Mouse (Mus musculus) stomach, embryonic 15.5 days (tissue): ENCODE results near the gene Adam11. TPM values are rescaled to one million over a fixed set of nuclear protein-coding genes. Genes with fewer than 3 reads are reported as not detected.

Experiments used
- ATAC-seq: fragments of 200-750 bp; cut with Nextera tagmentation; 2 replicates; pipeline ENCODE4 v1.8.0; 2017; ENCODE audit warnings: low read depth, moderate number of reproducible peaks, moderate TSS enrichment; ENCODE audit not compliant: insufficient read depth, low FRiP score
- H3K27ac ChIP-seq: fragments of 300-500 bp; sonication (generic); 2 replicates; pipeline ENCODE4 v1.5.1; 2015; ENCODE audit warnings: mild to moderate bottlenecking, inconsistent platforms
- H3K27me3 ChIP-seq: fragments of 300-500 bp; sonication (generic); replicated peaks from 2 replicates; pipeline ENCODE4 v1.6.1; 2015; ENCODE audit warnings: inconsistent platforms
- H3K36me3 ChIP-seq: fragments of 300-500 bp; sonication (generic); 2 replicates; pipeline ENCODE4 v1.6.1; 2015; ENCODE audit warnings: inconsistent platforms
- H3K4me1 ChIP-seq: fragments of 300-500 bp; sonication (generic); 2 replicates; pipeline ENCODE4 v1.6.1; 2015; ENCODE audit warnings: inconsistent platforms
- H3K4me2 ChIP-seq: fragments of 300-500 bp; sonication (generic); 2 replicates; pipeline ENCODE4 v1.6.1; 2015; ENCODE audit warnings: mild to moderate bottlenecking, inconsistent platforms
- H3K4me3 ChIP-seq: fragments of 300-500 bp; sonication (generic); replicated peaks from 2 replicates; pipeline ENCODE4 v1.5.1; 2015; ENCODE audit warnings: inconsistent platforms
- H3K9ac ChIP-seq: fragments of 300-500 bp; sonication (generic); 2 replicates; pipeline ENCODE4 v1.6.1; 2015; ENCODE audit warnings: inconsistent platforms
- H3K9me3 ChIP-seq: fragments of 300-500 bp; sonication (generic); 2 replicates; pipeline ENCODE4 v1.6.1; 2016; ENCODE audit warnings: inconsistent platforms
- WGBS: fragments of 180-500 bp; shearing (Covaris S2); methylation state at CpG from one replicate; pipeline ENCODE4 v1.1.7; 2015; 5-methylcytosine and 5-hydroxymethylcytosine counted together
- polyA plus RNA-seq: library from polyadenylated mRNA; unstranded; fragments of >200 nt; fragmentation: Nextera tagmentation; extraction: Ambion mirVana; gene quantifications from 2 replicates; pipeline ENCODE4 v1.2.1, GENCODE M21; 2015

Adam11 gene
- polyA plus RNA-seq, 1 experiment from 2014 or later: 4.7 TPM

DNA sequence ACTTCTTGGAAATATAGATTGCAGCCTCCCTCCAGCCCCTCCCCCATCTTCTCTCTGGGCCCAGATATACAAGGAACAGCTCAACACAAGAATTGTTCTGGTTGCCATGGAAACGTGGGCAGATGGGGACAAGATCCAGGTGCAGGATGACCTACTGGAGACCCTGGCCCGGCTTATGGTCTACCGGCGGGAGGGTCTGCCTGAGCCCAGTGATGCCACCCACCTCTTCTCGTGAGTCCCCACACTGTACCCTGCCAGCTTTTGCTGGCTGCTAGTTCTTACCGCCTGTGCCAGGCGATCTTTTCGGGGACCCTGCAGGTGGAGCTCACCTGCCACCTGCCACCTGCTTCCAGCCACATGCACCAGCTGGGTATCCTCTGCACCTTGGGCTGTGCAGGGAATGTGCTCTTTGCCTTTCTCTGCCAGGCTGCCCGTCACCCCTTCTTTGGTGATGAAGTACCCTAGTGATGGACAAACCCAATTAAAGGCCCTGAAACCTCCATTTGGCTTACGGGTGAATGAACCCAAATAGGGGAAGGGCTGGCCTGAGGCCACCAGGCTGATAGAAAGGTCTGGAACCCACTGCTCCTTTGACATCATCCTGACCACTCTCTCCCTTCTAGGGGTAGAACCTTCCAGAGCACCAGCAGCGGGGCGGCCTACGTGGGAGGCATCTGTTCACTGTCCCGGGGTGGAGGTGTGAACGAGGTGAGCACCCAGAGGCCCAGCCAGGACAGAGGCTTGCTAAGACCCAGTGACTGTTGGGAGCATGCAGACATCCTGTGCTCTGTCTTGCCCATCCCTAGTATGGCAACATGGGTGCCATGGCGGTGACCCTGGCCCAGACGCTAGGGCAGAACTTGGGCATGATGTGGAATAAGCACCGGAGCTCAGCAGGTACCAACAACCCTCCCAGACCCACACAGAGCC, 11.8 kb downstream of the Adam11 start:
- Histone ChIP-seq H3K27ac (no peak overlapping the region), H3K9me3 (no peaks in the 10 kb centered on the region), H3K27me3 (peaks cover 4% of the 10 kb centered on the region; the same call in 1 of the 2 replicates), H3K36me3 (no peaks in the 10 kb centered on the region), H3K4me1 (peaks cover 31% of the 10 kb centered on the region), H3K4me2 (no peak overlapping the region), H3K9ac (no peak overlapping the region), H3K4me3 (no peak overlapping the region)
- 63% methylated on average over 18 of the region's 18 CpGs for WGBS
- no peak for ATAC-seq

DNA sequence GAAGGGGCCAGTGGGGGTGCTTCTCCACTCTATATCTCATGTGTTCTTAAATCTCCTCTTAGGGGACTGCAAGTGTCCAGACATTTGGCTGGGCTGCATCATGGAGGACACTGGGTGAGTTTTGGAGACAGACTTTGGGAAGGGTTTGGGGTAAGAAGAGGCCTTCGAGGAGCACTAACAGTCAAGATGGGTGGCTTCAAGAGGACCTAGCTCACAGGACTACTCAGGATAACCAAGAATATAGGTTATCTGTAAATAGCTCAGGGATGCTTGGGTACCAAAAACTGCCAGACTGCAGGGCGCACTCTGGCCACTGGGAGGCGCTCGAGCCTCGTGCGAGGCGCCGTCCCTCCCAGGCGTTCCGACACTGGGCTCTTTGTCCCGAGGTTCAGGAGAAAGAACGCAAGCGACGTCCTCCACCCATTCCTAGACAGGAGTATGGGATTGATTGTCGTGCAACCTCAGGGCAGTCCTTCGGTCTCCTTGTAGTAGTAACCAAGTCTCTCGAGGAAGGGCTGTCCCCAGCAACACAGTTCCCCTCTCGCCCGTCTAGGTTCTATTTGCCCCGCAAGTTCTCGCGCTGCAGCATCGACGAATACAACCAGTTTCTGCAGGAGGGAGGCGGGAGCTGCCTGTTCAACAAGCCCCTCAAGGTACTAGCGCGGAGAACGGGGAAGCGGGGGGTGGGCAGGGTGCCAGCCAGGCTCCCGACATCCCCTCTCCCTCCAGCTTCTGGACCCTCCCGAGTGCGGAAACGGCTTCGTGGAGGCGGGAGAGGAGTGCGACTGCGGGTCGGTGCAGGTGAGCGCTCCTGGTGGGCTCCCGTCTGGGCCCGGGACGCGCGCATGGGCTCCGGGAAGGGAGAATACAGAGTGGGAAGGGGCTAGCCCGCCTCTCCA, 12.7 kb downstream of the Adam11 start:
- peaks cover 4% of the 10 kb centered on the region; the same call in 1 of the 2 replicates for H3K27me3 ChIP-seq
- no peaks in the 10 kb centered on the region for H3K9me3 ChIP-seq
- peak; percentile 1; the same call in 1 of the 2 replicates for ATAC-seq
- H3K4me3 ChIP-seq: peak overlapping the region; percentile 69
- H3K27ac ChIP-seq: peak overlapping the region; percentile 87
- peak overlapping the region; percentile 58 for H3K9ac ChIP-seq
- under 1% methylated on average over 42 of the region's 46 CpGs for WGBS
- peaks cover 31% of the 10 kb centered on the region for H3K4me1 ChIP-seq
- H3K4me2 ChIP-seq: peak overlapping the region; percentile 100
- no peaks in the 10 kb centered on the region for H3K36me3 ChIP-seq

DNA sequence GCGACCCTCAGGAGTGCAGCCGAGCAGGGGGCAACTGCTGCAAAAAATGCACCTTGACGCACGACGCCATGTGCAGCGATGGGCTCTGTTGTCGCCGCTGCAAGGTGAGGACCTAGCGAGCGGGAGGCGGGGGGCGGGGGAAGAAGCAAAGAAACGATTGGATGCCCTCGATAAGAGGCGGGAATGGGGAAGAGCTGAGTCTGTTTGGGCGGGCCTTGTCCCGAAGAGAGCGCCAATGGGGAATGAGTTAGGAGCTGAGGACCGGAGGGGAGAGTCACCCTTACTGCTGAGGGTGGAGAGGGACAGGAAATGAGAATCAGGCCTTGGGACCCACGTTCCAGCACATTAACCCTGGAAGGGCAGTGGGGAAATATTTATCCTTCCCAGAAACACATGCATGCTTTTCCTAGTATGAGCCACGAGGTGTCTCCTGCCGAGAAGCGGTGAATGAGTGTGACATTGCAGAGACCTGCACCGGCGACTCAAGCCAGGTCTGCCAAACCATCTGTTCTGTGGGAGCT, 13.4 kb downstream of the Adam11 start:
- WGBS: under 1% methylated on average over 25 of the region's 25 CpGs
- H3K9me3 ChIP-seq: no peaks in the 10 kb centered on the region
- H3K4me1 ChIP-seq: peaks cover 30% of the 10 kb centered on the region
- ATAC-seq: peak; percentile 90
- peak overlapping the region; percentile 69 for H3K4me3 ChIP-seq
- H3K27me3 ChIP-seq: peaks cover 4% of the 10 kb centered on the region; the same call in 1 of the 2 replicates
- no peaks in the 10 kb centered on the region for H3K36me3 ChIP-seq
- H3K9ac ChIP-seq: peak overlapping the region; percentile 58; the same call in 1 of the 2 replicates
- H3K27ac ChIP-seq: peak overlapping the region; percentile 87
- peak overlapping the region; percentile 100 for H3K4me2 ChIP-seq

DNA sequence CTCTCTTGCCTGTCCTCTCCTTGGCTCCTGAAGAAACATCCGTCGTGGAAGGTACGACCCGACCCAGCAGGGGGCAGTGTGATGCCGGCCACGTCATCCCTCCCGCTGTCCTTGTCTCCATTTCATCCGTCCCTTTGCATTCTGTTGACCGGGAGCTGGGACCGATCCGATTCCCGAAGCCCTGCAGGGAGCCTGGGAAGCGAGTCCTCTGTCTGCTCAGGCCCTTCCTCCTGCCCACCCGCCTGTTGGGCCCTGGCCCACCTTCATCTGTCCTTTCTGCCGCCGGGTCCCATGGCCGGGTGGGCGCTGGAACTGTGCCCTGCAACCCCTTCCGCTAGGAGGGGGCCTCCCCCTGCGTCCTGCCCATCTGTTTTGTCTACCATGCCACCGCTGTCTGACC, 16.4 kb downstream of the Adam11 start:
- Histone ChIP-seq H3K27ac (no peak overlapping the region), H3K9me3 (no peaks in the 10 kb centered on the region), H3K36me3 (no peaks in the 10 kb centered on the region), H3K9ac (no peak overlapping the region), H3K4me2 (peak overlapping the region; percentile 59), H3K27me3 (peaks cover 4% of the 10 kb centered on the region; the same call in 1 of the 2 replicates), H3K4me3 (peak overlapping the region; percentile 32), H3K4me1 (peaks cover 22% of the 10 kb centered on the region)
- ATAC-seq: no peak
- 32% methylated on average over 21 of the region's 21 CpGs for WGBS

DNA sequence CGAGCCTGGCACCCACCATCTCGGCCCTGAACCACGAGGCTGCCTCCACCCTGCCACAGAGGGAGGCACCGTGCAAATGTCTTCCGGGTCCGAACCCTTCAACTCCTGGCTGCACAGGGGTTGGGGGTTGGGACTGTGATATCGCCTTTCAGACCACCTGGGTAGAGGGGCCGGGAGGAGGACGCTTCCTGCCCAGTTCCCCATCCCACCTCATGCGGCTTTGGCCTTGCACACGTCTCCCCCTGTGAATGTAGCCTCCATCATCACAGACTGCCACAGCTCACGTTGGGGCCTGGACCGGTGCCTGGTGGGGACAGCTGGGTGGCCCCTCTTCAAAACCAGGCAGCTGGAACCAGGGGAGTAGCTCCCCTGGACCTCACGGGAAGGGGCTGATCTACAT, 16.9 kb downstream of the Adam11 start:
- 36% methylated on average over 14 of the region's 14 CpGs for WGBS
- ATAC-seq: no peak
- Histone ChIP-seq H3K9me3 (no peaks in the 10 kb centered on the region), H3K4me2 (peak overlapping the region; percentile 59), H3K27me3 (no peaks in the 10 kb centered on the region), H3K4me1 (peaks cover 22% of the 10 kb centered on the region), H3K27ac (no peak overlapping the region), H3K9ac (no peak overlapping the region), H3K4me3 (no peak overlapping the region), H3K36me3 (no peaks in the 10 kb centered on the region)

DNA sequence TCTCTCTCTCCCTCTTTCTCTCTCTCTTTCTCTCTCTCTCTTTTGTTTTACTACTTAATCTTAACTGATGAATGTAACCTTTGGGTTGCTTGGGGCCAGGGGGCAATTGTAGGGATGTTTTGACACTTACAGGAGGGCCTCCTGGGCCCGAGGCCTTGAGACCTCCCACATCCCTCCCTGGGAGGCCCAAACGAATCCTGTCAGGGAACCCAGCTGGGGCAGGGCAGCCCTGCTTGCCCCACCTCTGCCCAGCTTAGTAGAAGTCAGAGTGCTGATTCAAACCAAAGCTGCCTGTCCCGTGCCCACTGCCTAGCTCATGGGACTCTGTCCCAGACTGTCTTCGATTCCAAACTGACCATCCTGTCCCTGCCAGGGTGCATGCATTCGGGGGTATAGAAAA, 17.4 kb downstream of the Adam11 start:
- Histone ChIP-seq H3K27ac (no peak overlapping the region), H3K4me2 (no peak overlapping the region), H3K27me3 (no peaks in the 10 kb centered on the region), H3K9ac (no peak overlapping the region), H3K36me3 (no peaks in the 10 kb centered on the region), H3K4me1 (peaks cover 22% of the 10 kb centered on the region), H3K4me3 (no peak overlapping the region), H3K9me3 (no peaks in the 10 kb centered on the region)
- ATAC-seq: no peak
- WGBS: 48% methylated on average over 5 of the region's 5 CpGs

DNA sequence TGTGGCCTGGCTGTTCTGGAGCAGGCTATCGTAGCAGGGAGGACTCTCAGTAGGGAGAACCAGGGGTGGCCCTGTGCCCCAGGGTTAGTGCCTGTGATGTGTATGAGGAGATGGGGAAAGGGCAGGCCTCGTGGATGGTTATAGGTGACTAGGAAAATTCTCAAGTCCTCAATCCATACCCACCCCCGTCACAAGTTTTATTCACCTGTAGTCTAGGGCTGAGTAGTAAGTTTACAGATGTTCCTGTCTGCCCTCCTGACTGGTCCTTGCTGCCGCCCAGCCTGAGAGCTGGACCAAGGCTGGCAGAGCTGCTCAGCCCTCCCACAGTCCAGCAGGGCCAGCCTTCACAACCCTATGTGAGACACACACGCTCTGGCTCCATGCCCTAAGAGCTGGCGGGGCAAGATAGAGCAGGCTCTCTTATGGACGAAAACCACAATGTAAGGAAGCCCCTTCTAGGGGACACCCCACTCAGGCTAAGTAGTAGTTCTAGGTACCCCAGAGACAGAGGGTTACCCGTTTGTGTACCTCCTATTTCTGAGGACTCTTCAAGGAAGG, 17.9 kb downstream of the Adam11 start:
- no peaks in the 10 kb centered on the region for H3K27me3 ChIP-seq
- H3K9me3 ChIP-seq: no peaks in the 10 kb centered on the region
- H3K27ac ChIP-seq: no peak overlapping the region
- H3K4me3 ChIP-seq: no peak overlapping the region
- H3K4me2 ChIP-seq: no peak overlapping the region
- WGBS: 81% methylated on average over 8 of the region's 8 CpGs
- no peaks in the 10 kb centered on the region for H3K36me3 ChIP-seq
- no peak for ATAC-seq
- peaks cover 22% of the 10 kb centered on the region for H3K4me1 ChIP-seq
- no peak overlapping the region for H3K9ac ChIP-seq

DNA sequence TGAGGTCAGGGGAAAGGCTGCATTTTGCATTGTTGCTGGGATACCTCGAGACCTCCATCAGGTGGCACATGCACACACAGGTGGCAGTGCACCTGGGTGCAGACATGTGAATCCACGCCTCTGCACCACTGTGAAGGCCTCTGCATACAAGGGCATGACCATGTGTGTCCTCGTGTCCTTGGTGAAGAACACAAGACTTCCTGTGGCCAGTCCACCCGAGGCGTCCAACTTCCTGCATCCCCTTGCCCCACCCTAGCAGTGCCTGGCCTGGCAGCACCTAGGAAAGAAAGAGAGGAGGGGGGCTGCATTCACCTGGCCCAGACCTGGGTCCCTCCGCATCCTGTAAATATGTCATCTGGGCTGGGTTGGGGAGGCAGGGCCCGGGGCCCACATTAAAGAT, 18.6 kb downstream of the Adam11 start:
- Histone ChIP-seq H3K27me3 (no peaks in the 10 kb centered on the region), H3K4me3 (no peak overlapping the region), H3K9me3 (no peaks in the 10 kb centered on the region), H3K4me2 (no peak overlapping the region), H3K9ac (no peak overlapping the region), H3K27ac (no peak overlapping the region), H3K36me3 (no peaks in the 10 kb centered on the region), H3K4me1 (peaks cover 21% of the 10 kb centered on the region)
- ATAC-seq: no peak
- 62% methylated on average over 7 of the region's 7 CpGs for WGBS

DNA sequence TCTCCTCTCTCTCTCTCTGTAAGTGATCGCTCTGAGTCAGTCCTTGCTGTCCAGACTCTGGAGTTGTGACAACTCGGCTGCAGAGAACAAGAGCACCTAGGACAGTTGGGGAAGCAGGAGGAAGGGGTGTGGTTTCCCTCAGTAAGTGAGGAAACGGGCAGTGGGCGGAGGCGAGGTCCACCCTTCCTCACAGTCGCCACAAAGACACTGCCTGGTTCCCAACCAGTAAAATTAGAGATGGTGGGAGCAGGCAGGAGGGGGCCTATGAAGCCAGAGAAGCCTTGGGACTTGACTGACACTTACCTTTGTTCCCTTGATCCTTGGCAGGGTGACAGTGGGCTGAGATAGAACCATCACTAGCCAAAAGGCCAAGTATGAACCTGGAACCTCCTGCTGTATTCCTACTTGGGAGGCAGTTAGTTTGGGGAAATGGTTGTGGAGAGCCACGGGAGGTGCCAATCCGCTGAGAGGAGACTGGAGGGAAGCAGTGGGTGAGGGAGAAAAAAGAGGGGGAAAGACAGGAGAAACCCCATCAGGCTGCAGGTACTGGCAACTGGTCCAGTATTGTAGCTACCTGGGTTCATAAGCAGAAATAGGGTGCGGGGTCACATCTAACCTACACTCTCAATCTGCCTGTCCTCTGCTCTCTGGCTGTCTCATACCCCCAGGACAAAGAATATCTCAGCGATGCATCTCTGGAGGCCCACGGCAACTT, 19.2 kb downstream of the Adam11 start:
- Histone ChIP-seq H3K9me3 (no peaks in the 10 kb centered on the region), H3K27ac (no peak overlapping the region), H3K4me1 (peaks cover 15% of the 10 kb centered on the region), H3K4me3 (no peak overlapping the region), H3K4me2 (no peak overlapping the region), H3K36me3 (no peaks in the 10 kb centered on the region), H3K9ac (no peak overlapping the region), H3K27me3 (no peaks in the 10 kb centered on the region)
- 43% methylated on average over 11 of the region's 11 CpGs for WGBS
- ATAC-seq: no peak

DNA sequence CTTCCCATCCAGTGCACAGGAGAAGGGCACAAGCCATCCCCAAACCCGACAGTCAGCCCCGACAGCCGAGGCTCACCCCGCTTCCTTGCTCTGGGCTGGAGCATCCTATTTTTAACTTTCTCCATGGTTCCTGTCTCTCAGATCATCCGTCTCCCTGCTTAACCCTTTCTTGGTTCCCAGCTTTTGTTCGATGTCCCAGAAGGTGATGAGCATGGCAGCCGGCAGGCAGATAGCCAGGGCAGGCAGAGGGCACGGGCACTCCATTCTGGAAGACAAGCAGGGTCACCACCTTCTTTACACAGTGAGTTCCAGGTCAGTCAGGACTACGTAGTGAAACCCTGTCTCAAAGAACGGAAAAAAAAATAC, 19.7 kb downstream of the Adam11 start:
- no peak overlapping the region for H3K9ac ChIP-seq
- H3K36me3 ChIP-seq: no peaks in the 10 kb centered on the region
- H3K9me3 ChIP-seq: no peaks in the 10 kb centered on the region
- WGBS: 49% methylated on average over 10 of the region's 10 CpGs
- no peak overlapping the region for H3K4me2 ChIP-seq
- no peaks in the 10 kb centered on the region for H3K27me3 ChIP-seq
- no peak for ATAC-seq
- H3K4me1 ChIP-seq: peaks cover 14% of the 10 kb centered on the region
- H3K4me3 ChIP-seq: no peak overlapping the region
- no peak overlapping the region for H3K27ac ChIP-seq

DNA sequence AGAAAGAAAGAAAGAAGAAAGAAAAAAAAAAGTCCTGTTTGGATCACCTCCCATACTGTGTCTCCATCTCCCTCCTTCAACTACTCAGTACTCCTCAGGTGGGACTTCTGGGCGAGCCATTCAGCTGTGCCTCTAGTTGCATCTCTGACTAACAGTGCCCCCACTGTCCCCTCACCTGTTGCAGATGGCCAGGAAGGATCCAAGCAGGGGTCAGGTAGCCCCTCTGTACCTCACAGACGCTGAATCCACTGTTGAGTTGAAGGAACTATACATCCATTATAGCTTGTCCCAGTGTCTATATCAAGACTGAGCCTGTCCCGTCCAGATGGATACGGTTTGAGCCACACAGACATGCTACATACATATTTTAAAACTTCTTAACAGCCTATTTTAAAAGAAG, 20.3 kb downstream of the Adam11 start:
- Histone ChIP-seq H3K27me3 (no peaks in the 10 kb centered on the region), H3K9me3 (no peaks in the 10 kb centered on the region), H3K27ac (no peak overlapping the region), H3K4me2 (no peak overlapping the region), H3K9ac (no peak overlapping the region), H3K4me1 (peaks cover 14% of the 10 kb centered on the region), H3K4me3 (no peak overlapping the region), H3K36me3 (no peaks in the 10 kb centered on the region)
- ATAC-seq: no peak
- WGBS: 77% methylated on average over 4 of the region's 4 CpGs
